Mouse (Mus musculus) testis, adult 2 months (tissue): Measurements from ENCODE around the gene Cnpy3.
"Not testable (repeated sequence)": the region's sequence is repeated elsewhere in the genome, so short reads cannot be mapped to it uniquely, and the experiment has no call there.

Experiments
- CTCF ChIP-seq: fragments of 200-500 bp; IDR thresholded peaks from 2 replicates; pipeline ENCODE4 v1.5.1; 2012; ENCODE audit warnings: low read depth, mild to moderate bottlenecking, inconsistent platforms, low read length, moderate library complexity; ENCODE audit not compliant: control insufficient read depth, insufficient read depth, insufficient replicate concordance
- POLR2A ChIP-seq: fragments of 200-500 bp; IDR thresholded peaks from 2 replicates; pipeline ENCODE4 v1.6.1; 2012; ENCODE audit warnings: low read depth, mild to moderate bottlenecking, inconsistent platforms, low read length, moderate library complexity; ENCODE audit not compliant: control insufficient read depth

DNA sequence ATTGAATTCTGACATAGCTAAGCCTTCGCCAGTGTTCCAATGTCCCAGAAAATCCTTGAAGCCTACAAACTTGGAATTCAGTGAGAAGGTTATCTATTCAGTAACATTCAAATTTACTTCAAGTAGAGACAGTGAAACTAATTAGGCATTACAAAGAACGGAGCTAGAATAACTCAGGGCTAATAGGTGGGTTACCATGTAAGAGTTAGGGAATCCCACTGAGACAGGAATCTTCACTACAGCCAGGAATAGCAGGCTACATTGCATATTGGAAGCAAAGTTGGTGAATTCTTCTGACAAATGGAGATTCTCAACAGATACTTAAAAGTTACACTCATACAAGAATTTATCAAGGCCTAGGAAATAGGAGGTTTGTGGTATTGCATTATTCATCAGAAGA, 36.0 kb upstream of the Cnpy3 start:
- not testable (repeated sequence) for TF ChIP-seq CTCF, POLR2A
